Mouse (Mus musculus): ENCODE data around the gene Lrch3.

Lrch3 gene

DNA sequence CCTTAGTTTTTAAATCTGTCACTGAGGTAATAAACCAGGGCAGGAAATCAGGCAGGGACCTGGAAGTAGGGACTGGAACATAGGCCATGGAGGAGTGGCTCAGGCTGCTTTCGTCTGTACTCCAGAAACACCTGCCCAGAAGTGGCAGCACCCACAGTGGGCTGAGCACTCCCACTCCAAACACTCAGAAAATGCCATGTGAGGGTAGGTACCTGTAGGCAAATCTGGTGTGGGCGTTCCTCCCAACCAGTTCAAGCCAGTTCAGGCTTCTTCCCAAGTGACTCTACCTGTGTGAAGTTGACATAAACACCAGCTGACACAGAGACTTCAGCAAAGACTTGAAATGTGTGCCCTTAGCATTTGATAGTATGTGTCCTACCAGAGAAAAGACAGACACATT, 70.7 kb downstream of the Lrch3 start:
- DNase-seq (ENCODE audit: low read depth, low spot score): no peak

DNA sequence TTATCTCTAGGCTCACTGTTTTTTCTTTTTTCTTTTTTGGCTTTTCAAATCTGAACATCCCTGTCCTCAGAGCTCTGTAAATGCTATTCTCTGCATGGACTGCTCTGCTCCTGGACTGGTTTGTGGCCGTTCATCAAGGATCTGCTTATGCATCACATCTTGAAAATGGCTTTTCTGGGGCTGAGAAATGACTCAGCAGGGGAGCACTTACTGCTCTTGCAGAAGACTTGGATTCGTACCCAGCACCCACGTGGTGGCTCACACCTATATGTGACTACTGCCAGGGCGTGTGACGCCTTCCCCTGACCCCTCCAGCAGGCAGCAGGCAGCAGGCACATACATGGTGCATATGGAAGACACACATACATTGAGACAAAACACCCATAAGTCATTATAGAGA, 78.3 kb downstream of the Lrch3 start:
- no peak for DNase-seq (ENCODE audit: low read depth, low spot score)

DNA sequence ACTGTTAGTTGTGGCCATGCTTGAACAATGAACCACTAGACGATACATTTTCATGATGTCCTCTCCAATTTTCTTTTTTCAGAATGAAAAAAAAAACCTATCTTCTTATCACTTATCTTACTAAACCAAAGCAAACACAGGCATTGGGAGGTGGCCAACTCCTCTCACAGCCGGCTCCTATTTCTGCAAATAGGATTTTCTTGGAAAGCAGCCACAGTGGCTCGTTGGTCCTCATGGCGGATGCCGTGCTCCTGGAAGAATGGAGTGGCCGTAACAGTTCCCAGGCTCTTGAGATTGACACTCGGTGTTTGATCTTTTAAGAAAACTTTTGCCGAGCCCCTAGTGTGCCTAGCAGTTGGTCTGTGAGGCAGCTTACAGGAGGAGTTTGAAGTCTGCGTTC, 91.3 kb downstream of the Lrch3 start:
- no peak for DNase-seq (ENCODE audit: low read depth, low spot score)

DNA sequence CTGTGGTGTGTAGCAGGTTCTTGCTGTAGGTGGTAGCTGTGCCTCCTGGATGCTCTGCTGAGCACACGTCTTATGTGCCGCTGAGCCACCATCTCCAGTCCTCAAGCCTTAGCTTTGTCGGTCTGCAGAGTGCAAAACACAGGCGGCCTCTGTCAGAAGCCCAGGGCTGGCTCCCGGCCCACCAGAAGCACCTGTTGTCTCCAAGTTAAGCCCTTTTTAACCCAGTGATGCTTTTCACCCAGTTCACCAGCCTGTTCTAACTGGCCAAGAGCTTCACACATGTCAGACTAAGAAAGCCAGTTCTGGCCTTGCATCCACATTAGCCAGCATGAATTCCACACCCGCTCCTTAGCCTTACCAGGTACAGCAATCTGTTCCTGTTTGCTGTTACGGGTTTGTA, 93.0 kb downstream of the Lrch3 start:
- DNase-seq (ENCODE audit: low read depth, low spot score): no peak

DNA sequence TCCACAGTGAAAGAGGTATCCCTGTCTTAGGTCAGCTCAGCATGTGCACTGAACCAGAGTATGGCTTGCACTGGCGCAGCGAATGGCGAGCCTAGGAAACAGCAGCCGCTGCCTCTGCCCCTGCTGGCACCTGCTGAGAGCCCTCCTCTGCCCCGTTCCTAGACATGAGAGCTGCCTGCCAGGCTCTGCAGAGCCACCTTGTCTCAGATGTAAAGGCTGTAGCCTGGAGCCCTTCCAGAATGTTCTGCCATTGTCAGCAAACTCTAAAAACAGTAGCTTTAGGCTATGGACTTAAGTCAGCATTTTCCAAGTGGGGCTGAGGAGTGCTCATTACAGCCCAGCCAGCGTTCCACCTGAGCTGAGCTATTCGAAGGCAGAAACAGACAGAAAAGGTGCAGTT, 93.5 kb downstream of the Lrch3 start:
- no peak for DNase-seq (ENCODE audit: low read depth, low spot score)

DNA sequence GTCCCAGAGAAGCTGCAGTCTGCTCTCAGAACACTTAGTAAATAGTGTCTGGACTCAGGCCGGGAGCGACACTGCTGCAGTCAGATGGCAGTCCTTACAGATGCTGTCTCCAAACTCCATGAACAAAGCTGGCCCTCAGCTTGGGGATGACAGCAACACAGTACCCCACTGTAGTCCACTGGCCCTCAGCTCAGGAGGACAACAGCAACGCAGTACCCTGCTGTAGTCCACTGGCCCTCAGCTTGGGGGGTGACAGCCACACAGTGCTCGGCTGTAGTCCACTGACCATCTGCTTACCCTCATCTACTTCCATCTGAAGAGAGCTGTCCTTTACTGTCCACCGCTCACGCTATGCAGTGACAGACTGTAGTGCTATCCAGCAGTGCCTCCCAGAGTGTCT, 96.3 kb downstream of the Lrch3 start:
- DNase-seq (ENCODE audit: low read depth, low spot score): no peak

DNA sequence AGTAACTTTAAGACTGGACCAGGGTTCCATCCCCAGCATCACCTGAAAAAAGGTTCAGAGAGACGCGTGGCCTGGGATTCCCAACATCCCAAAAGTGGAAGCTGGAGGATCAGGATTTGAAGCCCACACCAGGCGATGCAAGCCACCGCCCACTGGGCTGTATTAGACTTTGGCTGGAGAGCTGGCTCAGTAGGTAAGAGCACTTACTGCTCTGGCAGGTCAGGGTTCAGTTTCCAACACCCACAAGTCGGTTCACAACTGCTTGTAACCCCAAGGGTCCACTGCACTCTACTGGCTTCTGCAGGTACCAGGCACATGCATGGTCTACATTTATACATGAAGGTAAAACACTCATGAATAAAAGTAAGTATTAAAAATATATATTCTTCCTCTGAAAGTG, 99.9 kb downstream of the Lrch3 start:
- no peak for DNase-seq (ENCODE audit: low read depth, low spot score)

DNA sequence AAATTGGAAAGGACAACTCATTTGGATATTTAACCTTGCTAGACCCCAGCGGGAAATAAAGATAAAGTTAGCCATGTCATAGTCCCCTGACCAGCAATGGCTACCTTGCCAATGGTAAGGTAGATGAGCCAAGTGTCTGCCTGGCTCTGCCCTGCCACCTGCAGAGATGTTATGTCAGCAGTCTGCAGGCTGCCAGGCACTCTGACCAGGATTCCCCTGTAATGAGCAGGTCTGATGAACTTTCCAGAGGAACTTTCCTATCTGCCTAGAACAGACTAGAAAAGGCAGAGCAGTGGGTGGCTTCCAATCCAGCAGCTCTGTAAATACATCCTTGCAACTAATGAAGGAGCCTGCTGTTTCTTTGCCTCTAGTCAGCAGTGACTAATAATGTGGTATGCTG, 101.0 kb downstream of the Lrch3 start:
- DNase-seq (ENCODE audit: low read depth, low spot score): no peak

DNA sequence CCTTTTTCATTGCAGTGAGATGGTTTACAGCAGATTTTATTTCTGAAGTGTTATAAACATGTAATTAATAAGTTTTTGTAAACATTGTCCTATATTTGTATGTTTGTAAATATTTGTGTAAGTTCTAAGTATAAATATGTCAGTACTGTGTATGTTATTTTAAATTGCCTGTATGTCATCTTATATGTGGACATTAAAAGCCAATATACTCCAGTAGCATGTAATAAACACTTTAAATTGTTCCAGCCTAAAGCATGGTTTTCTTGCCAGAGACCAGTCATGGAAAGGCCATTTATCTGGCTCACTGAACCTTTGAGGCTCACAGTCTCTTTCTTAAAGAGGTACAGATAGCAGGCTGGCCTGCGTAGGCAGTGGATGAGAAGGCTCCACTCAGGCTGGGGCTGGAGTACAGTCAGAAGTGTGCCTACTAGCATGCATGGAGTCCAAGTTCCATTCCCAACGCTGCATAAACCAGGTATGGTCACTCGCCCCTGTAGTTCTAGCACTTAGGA, 101.6 kb downstream of the Lrch3 start:
- DNase-seq (ENCODE audit: low read depth, low spot score): no peak

DNA sequence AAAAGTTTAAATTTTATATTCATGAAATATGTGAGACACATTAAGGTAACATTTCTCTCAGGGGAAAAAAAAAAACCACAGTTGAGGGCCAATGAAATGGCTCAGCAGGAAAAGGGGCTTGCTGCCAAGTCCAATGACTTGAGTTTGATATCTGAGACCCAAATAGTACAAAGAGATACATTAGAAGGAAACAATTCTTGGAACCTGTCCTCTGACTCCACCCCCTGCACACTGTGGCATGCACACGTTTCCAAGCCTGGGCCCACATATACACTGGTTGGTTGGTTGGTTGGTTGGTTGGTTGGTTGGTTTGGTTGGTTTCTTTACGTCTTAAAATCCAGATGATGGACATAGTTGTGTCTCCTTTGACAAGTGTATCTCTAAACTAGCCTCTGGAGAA, 102.1 kb downstream of the Lrch3 start:
- DNase-seq (ENCODE audit: low read depth, low spot score): no peak

DNA sequence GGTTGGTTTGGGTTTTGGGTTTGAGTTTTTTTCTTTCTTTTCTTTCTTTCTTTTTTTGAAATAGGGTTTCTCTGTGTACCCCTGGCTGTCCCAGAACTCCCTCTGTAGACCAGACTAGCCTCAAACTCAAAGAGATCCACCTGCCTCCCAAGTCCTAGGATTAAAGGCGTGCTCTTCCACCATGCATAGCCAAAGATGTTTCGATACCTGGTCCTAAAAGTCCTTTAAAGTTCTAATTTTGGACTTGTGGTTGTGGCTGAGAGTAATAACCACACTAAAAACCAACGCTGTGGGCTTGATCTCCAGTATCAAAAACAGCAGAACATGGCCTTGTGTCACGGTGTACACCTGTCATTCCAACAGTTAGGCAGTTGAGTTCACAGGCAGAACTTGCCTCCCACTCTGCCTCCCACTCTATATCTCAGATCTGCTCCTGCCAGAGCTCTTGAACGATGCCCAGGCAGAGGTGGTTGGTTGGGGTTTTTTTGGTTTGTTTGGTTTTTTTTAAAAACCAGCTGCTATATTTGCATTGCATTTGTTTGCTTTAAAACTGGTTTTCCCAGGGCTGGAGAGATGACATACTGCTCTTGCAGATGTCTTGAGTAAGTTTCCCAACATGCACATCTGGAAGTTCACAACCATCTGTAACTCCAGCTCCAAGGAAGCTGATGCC, 103.9 kb downstream of the Lrch3 start:
- no peak for DNase-seq (ENCODE audit: low read depth, low spot score)

DNA sequence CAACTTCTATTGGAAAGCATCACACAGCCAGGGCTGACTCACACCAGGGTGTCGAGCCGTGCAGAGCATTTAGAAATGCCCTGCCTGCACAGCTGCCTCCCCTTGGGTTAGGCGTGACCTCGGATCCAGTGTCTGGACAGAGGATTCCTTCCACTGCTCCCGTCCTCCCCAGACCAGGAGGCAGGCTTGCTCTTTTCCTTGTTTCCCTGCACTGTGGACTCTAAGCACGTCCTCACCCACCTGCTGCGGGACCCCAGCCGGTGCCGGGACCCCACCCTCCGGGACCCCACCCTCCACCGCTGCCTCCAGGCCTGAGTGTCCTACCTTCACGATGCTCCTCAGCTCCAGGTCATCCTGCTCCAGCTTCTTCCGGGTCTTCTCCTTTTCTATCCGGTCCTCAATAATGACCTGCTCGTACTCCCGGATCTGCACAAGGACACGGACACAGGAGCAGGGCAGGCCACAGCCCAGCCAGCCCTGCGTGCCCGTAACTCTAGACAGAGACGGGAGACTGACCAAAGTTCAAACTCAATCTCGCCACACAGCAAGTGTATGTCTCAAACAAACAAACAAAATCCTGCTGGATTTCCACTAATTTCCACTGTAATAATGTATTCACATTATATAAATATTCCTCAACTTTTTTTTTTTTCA, 105.3 kb downstream of the Lrch3 start:
- DNase-seq (ENCODE audit: low read depth, low spot score): no peak

DNA sequence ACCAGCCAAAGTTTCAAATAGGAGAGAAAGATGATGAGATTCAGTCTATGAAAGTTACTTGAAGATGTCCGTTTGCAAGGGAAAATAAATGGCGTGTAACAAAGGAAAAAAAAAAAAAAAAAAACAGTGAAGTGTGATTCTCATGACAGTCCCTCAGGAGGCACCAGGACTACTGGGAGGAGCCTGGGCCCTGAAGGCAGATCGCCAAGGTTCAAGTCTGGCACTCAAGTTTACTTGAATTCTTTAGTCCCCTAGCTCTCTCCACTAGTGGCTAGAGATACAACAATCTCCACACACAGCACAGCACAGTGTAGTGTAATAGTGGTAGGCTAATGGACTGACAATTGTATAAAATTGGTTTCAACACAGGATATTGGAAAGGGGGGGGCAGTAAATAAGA, 107.5 kb downstream of the Lrch3 start:
- no peak for DNase-seq (ENCODE audit: low read depth, low spot score)

DNA sequence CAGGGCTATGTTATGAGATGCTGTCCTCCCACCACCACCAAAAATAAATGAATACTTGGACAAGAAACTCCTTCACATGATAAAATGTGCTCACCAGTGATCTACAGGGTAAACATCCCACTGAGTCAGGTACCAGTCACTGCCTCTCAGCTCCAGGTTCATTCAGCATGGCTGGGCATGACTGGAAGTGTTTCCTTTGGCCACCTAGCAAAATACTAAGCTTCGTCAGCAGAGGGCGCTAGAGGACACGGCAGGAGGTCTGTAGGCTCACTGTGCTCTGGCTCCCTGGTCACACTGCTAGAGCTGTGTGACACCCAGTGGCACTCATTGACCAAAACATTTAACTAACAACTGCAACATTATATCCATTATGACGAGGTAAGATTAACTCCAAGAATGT, 109.8 kb downstream of the Lrch3 start:
- DNase-seq (ENCODE audit: low read depth, low spot score): peak; percentile 65

DNA sequence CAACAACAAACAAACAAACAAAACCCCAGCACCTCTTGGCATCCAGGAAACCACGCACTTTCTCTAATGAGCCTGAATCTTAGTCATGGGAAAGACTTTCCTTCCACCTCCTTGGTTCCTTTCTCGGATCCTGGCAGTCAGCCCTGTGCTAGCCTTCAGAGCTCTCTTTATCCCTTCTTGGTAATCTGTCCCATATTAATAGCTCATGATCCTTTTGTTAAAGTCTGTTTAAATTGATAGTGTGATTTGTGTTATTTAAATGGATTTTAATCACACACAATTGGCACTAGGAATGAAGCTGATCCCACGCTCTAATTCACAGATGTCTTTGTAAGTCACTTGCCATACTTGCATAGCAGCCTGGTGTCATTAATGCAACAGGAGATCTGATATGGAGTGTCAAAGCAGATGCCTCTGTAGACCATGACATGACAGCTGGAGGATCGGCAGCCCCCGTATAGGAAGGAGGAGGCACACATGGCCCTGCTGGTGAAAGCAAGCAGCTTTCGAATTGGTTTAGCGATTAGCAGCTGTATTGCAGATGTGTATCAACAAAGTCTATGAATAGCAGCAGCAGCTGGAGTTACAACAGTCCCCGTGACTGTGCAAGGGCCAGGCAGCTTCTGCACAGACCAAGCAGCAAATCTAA, 110.7 kb downstream of the Lrch3 start:
- DNase-seq (ENCODE audit: low read depth, low spot score): no peak

DNA sequence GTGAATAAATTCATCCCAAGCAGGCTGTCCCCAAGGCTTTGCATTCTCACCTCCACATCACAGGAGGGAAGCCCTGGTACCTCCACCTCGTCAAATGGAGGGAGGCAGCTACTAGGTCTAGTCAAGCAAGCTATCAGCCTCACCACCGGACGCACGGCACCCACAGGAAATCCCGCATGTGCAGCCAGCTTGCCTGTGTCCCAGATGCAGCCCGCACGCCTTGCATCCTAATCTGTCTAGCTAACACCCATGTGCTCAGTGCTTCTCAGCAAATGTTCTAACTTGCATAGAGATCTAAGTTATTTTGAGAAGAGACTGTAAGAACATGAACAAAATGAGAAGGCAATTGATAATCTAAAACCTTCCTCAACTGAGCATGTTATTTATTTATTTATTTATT, 112.5 kb downstream of the Lrch3 start:
- no peak for DNase-seq (ENCODE audit: low read depth, low spot score)

DNA sequence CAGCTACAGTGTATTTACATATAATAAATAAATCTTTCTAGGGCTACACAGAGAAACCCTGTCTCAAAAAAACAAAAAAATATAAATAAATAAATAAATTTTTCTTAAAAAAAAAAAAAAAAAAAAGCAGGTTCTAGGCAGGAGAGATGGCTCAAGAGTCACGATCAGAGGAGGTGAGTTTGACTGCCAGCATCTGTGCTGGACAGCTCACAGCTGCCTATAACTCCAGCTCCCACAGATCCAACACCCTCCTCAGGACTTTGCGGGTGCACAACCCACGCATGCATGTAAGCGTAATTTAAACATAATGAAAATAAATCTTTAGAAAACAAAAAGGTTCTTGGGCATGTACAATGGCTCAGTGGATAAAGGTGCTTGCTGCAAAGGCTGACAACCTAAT, 122.1 kb downstream of the Lrch3 start:
- DNase-seq (ENCODE audit: low read depth, low spot score): no peak

DNA sequence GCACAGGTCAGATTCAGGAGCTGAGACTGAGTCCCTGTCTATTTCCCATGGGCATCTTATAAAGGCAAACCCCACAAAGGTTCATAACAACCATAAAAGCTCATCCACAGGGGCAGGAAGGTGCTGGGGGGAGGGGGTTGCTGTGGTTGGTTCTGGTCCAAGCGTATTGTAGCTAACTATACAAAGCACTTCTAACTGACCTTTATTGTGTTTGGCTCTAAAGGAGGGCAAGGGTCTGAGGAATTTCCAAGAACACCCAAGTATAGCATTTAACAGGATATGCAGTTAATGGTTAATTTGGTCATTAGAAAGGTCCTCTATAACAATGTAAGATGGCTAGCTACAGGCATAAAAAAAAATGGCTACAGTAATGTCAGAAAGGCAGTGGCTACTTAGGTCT, 128.8 kb downstream of the Lrch3 start:
- no peak for DNase-seq (ENCODE audit: low read depth, low spot score)

DNA sequence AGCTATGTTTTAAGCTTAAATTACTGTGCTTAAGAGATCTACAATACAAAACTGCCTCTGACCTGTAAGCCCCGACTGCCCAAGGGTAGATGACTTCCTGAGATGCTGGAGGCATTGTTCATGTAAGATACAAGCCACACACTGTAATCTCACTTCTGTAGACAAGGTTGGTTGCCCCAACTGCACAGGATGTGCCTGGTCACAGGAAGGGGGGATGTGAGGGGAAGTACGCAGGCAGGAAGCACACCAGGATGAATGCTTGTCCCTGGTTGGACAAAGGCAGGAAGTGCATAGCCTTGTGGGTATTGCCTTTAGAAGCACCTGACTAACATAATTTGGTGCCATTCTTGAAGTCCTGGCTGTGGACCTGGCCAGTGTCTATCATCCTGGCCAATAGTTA, 129.4 kb downstream of the Lrch3 start:
- no peak for DNase-seq (ENCODE audit: low read depth, low spot score)

DNA sequence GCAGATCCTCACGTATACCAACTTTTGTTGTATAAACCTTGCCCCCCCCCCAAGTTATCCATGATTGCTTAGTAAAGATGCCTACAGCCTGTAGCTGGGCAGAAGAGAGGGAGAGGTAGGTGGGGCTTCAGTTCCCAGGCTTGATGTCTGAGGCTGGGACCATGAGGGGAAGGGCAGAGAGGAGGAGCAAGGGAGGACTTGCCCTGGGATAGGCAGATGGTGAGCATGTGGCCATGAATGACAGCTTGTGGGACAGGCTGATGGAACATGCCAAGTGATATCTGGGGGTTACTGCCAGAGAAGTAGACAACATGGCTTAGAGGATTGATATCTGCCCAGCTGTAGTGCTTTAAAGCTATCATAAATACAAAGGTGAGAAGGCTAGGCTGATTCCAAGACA, 134.1 kb downstream of the Lrch3 start:
- no peak for DNase-seq (ENCODE audit: low read depth, low spot score)

DNA sequence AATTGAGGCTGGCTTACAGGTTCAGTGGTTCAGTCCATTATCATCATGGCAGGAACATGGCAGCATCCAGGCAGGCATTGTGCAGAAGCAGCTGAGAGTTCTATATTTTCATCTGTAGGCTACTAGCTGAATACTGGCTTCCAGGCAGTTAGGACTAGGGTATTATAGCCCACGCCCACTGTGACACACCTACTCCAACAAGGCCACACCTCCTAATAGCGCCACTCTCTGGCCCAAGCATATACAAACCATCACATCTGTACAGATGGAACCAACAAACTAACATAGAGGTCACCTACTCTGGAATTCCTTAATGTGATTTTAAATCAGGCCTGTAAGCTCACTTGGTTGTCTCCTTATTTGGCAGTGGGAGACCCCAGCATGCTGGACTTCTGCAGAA, 134.8 kb downstream of the Lrch3 start:
- DNase-seq (ENCODE audit: low read depth, low spot score): no peak

DNA sequence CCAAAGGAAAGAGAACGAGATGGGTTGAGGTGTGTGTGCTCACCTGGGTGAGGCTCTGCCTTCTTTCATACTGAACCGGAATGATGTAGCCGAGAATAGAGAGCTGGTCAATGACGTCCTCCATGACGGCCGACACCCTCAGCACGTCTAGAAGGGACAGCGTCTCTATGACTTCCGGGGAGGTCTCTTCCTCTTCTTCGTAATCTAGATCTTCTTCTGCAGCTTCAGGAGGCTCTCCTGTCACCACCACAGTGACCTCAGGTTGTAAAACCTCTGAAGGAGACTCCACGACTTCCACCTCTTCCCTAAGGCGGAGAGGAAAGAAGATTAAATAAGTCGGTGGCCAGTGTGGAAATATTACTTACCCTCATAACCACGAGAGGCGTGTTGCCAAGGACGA, 135.9 kb downstream of the Lrch3 start:
- DNase-seq (ENCODE audit: low read depth, low spot score): no peak

DNA sequence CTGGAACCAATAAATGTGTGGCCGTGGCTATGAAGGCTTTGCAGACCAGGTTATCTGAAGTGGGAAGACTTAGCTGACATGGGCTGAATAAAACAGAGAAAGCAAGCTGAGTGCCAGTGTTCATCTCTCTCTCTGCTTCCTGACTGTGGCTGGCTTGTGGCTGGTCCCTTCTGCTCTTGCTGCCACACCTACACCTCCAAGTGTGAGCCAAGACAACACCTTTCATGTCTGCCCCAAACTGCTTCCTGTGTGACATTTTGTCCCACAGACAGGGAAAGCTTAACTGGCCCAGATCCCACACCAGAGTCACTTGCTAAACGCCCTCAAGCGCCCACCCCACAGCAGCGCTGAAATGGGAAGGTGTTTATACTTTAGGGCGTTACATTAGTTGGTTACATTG, 139.2 kb downstream of the Lrch3 start:
- DNase-seq (ENCODE audit: low read depth, low spot score): no peak

All from WW6 (cell line).